Comparison of ENCODE assay signal across 9 mouse cellular contexts in the genomic region with DNA sequence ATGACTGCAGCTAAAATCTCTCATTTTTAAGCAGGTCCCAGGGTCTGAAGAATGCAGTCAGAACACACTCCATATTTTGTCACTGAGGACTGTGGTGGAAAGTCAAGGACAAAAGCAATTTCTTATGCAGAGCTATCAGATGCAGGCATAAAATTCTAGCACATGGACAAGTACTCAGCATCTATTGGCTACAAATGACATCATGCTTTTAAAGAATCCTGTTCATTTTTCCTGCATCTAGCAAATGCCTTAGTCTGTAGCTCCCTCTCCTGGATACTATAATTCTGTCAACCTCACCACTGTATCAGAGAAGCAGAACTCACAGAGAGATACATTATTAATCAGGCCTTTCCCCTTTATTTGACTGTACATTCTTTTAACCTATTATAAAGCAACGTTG.
DNase-seq lines count a peak whose midpoint lies in the region; ATAC-seq and TF ChIP-seq lines count a peak whose summit lies in the region.
"Had no signal": no experiment of that assay in that cellular context is flagged by ENCODE, and none has a peak within 500 bp of the region (broad histone marks: within the 10 kb centered on the region; RNA-seq: fewer than 3 reads in every experiment).

No protein-coding gene starts in this region.

- H3K4me1 ChIP-seq in heart, postnatal 0 days (ENCODE audit: control insufficient read depth, insufficient read depth), result no peaks in the 10 kb centered on the region
- H3K4me1 ChIP-seq in limb, embryonic 13.5 days, result no peaks in the 10 kb centered on the region; the same call in 1 of the 2 replicates
- H3K4me1 ChIP-seq in stomach, embryonic 16.5 days (ENCODE audit: control insufficient read depth, insufficient read depth, low read length), result no peaks in the 10 kb centered on the region
- H3K4me1 ChIP-seq: liver, embryonic 15.5 days had no signal

- ATAC-seq in heart, postnatal 0 days (ENCODE audit: insufficient read depth, low read depth), result peak; percentile 91; the same call in 1 of the 2 replicates
- ATAC-seq in CD4-positive, CD25-positive, alpha-beta regulatory T cell, adult 4 months, result peak; percentile 69
- peak; percentile 71 to 74; a peak in 3 of 4 replicates for ATAC-seq in hematopoietic stem cell, adult 5-6 weeks (replicated peaks in 1 of 2; ENCODE audit: insufficient read depth in 1 of 2, low FRiP score in 2 of 2, low TSS enrichment in 1 of 2, low read depth in 1 of 2, poor library complexity in 2 of 2, severe bottlenecking in 2 of 2)
- ATAC-seq in limb, embryonic 13.5 days (ENCODE audit: low FRiP score, low read depth), result peak; percentile 80
- ATAC-seq in stomach, embryonic 16.5 days (ENCODE audit: insufficient read depth, low FRiP score), result 0 out of 2 replicates have a peak, but pooled peaks have one; percentile 53

- H3K9ac ChIP-seq in heart, postnatal 0 days (replicated peaks; ENCODE audit: low read depth, low read length), result no peak overlapping the region
- no peak overlapping the region for H3K9ac ChIP-seq in limb, embryonic 13.5 days
- no peak overlapping the region for H3K9ac ChIP-seq in stomach, embryonic 16.5 days (ENCODE audit: low read length)
- H3K9ac ChIP-seq: liver, embryonic 15.5 days had no signal

- no peak overlapping the region for H3K27ac ChIP-seq in heart, postnatal 0 days (ENCODE audit: low read depth)
- H3K27ac ChIP-seq in limb, embryonic 13.5 days, result no peak overlapping the region
- no peak overlapping the region for H3K27ac ChIP-seq in stomach, embryonic 16.5 days (ENCODE audit: low read length)
- H3K27ac ChIP-seq: liver, embryonic 15.5 days had no signal

- no peak for TF ChIP-seq EP300 in heart, postnatal 0 days (IDR thresholded peaks at IDR 0.05; ENCODE audit: low read depth)

- DNase-seq in heart, postnatal 0 days (ENCODE audit: low spot score), result peak; percentile 80
- DNase-seq in heart, adult 11 months, result no peak
- DNase-seq in cerebellum, adult 8-10 months, result peak; percentile 64
- DNase-seq in gastrocnemius, postnatal 14 days, result no peak

- H3K4me2 ChIP-seq in heart, postnatal 0 days (ENCODE audit: low read depth, low read length), result no peak overlapping the region
- H3K4me2 ChIP-seq in limb, embryonic 13.5 days (replicated peaks), result no peak overlapping the region
- no peak overlapping the region for H3K4me2 ChIP-seq in stomach, embryonic 16.5 days (ENCODE audit: low read depth, low read length)
- H3K4me2 ChIP-seq: liver, embryonic 15.5 days had no signal

- no peak overlapping the region for H3K4me3 ChIP-seq in heart, postnatal 0 days (ENCODE audit: low read depth, low read length)
- H3K4me3 ChIP-seq in limb, embryonic 13.5 days, result no peak overlapping the region
- no peak overlapping the region for H3K4me3 ChIP-seq in stomach, embryonic 16.5 days (replicated peaks; ENCODE audit: low read length)
- H3K4me3 ChIP-seq: liver, embryonic 15.5 days had no signal

- intact Hi-C loops in gastrocnemius, postnatal 14 days (cut with DNase I; ENCODE audit: low total_unique reads), result loop anchor here (5.0 kb wide), 1 partner anchor 243 kb away; a partner anchor contains a TSS

- 28% methylated on average over 1 of the region's 1 CpGs for WGBS in heart, postnatal 0 days
- 47% methylated on average over 1 of the region's 1 CpGs for WGBS in limb, embryonic 13.5 days
- WGBS in stomach, embryonic 16.5 days, result 33% methylated on average over 1 of the region's 1 CpGs

- no peaks in the 10 kb centered on the region for H3K27me3 ChIP-seq in heart, postnatal 0 days (ENCODE audit: control insufficient read depth, insufficient read depth, low read length)
- no peaks in the 10 kb centered on the region for H3K27me3 ChIP-seq in limb, embryonic 13.5 days
- H3K27me3 ChIP-seq in stomach, embryonic 16.5 days (ENCODE audit: control insufficient read depth, insufficient read depth, low read length), result no peaks in the 10 kb centered on the region
- H3K27me3 ChIP-seq: liver, embryonic 15.5 days had no signal

- peak; percentile 79 for TF ChIP-seq CTCF in heart, postnatal 0 days (IDR thresholded peaks at IDR 0.05; ENCODE audit: low read depth)

- no peaks in the 10 kb centered on the region for H3K9me3 ChIP-seq in heart, postnatal 0 days (replicated peaks; ENCODE audit: control insufficient read depth, low read length)
- no peaks in the 10 kb centered on the region for H3K9me3 ChIP-seq in limb, embryonic 13.5 days
- H3K9me3 ChIP-seq in stomach, embryonic 16.5 days (replicated peaks; ENCODE audit: control insufficient read depth, low read length), result no peaks in the 10 kb centered on the region
- H3K9me3 ChIP-seq: liver, embryonic 15.5 days had no signal

- no peaks in the 10 kb centered on the region for H3K36me3 ChIP-seq in heart, postnatal 0 days (replicated peaks; ENCODE audit: control insufficient read depth, insufficient read depth, low read length)
- H3K36me3 ChIP-seq in limb, embryonic 13.5 days, result no peaks in the 10 kb centered on the region
- H3K36me3 ChIP-seq in stomach, embryonic 16.5 days (ENCODE audit: control insufficient read depth, insufficient read depth, low read length), result no peaks in the 10 kb centered on the region
- H3K36me3 ChIP-seq: liver, embryonic 15.5 days had no signal

Comparison
In these comparisons a context has a peak if more than half of its experiments do, and no peak if none do; other contexts are left out.
1. DNase-seq: peak in heart, postnatal 0 days (single experiment) and cerebellum, adult 8-10 months (single experiment); none in heart, adult 11 months (single experiment) and gastrocnemius, postnatal 14 days (single experiment).
2. Peak in every context shown above with its lines, with median percentiles within 50 percentile points of each other: ATAC-seq.